Mouse (Mus musculus) splenic B cell, adult 2 months (primary cell): Measurements from ENCODE around the gene Flrt1.
"Not testable (repeated sequence)": the region's sequence is repeated elsewhere in the genome, so short reads cannot be mapped to it uniquely, and the experiment has no call there.

Experiments
- DNase-seq: peaks from one replicate; pipeline ENCODE4 v3.0.0-alpha.2; 2011; ENCODE audit warnings: low read depth, low spot score
- H3K27me3 ChIP-seq: 2 replicates; pipeline ENCODE4 v1.6.1; 2012; ENCODE audit warnings: mild to moderate bottlenecking, low read length, moderate library complexity, mixed read lengths; ENCODE audit not compliant: control insufficient read depth, poor library complexity, insufficient read depth, severe bottlenecking
- H3K36me3 ChIP-seq: 2 replicates; pipeline ENCODE4 v1.6.1; 2012; ENCODE audit warnings: mild to moderate bottlenecking, low read length, moderate library complexity, mixed read lengths; ENCODE audit not compliant: control insufficient read depth, poor library complexity, insufficient read depth, severe bottlenecking

The Flrt1 gene

DNA sequence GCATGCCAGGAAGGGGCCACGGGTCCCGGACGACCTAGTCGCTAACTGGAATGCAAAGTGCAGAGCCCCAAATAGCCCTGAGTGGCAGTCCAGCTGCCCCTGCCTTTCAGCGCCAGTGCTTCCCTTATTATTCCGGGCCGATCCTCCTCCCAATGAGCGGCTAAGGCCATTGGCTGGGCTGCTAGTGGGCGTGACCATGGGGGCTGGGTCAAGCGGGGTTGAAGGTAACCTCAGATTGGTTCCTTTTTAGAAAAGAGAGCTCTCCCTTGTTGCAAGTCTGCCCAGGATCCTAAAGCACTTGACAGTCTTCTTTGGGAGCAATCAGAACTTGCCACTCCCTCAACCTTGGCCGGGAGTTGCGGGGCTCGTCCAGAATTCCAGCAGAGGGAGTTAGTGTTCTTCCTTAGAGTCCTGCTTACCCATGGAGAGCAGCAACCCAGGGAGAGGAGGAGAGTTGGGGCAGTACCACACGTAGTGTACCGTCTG is 47.8 kb downstream of the Flrt1 start:
- Histone ChIP-seq H3K36me3 (no peaks in the 10 kb centered on the region), H3K27me3 (no peaks in the 10 kb centered on the region)
- peak; percentile 85 for DNase-seq

- no peaks in the 10 kb centered on the region for H3K27me3 ChIP-seq
- DNase-seq: peak; percentile 23
These were observed 48.3 kb downstream of the Flrt1 start for GRCm38 (mm10) chr19:7057126-7057721.

GRCm38 (mm10) chr19:7056248-7057087 is 49.1 kb downstream of the Flrt1 start, which contains the start of gene Macrod1:
Gene Macrod1 (plus strand): TSS chr19:7056810.
- Histone ChIP-seq H3K36me3 (no peaks in the 10 kb centered on the region), H3K27me3 (no peaks in the 10 kb centered on the region)
- peak; percentile 82 for DNase-seq

More at GRCm38 (mm10) chr19:7057126-7057721, 48.3 kb downstream of the Flrt1 start:
- H3K36me3 ChIP-seq: no peaks in the 10 kb centered on the region

GRCm38 (mm10) chr19:7055173-7055572 is 50.4 kb downstream of the Flrt1 start:
- Histone ChIP-seq H3K36me3 (no peaks in the 10 kb centered on the region), H3K27me3 (no peaks in the 10 kb centered on the region)
- DNase-seq: no peak

DNA sequence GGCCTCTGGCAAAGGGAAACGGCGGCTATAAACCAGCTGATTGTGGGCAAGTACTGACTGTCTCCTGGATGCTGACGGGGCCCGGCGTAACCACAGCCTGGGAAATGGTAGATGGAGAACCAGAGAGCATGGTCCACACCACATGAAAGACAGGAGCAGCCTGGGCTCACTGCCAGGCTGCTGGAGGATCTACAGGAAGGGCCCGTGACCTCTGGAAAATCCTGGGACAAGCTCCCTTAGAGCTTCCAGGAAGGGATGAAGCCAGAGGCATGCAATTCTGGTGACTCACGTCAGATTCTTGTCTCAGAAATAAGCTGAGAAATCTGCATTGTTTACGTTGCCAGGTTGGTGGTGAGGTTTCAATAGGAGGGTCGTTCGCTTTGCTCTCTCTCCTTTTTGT is 50.8 kb downstream of the Flrt1 start:
- DNase-seq: no peak
- Histone ChIP-seq H3K36me3 (no peaks in the 10 kb centered on the region), H3K27me3 (no peaks in the 10 kb centered on the region)

DNA sequence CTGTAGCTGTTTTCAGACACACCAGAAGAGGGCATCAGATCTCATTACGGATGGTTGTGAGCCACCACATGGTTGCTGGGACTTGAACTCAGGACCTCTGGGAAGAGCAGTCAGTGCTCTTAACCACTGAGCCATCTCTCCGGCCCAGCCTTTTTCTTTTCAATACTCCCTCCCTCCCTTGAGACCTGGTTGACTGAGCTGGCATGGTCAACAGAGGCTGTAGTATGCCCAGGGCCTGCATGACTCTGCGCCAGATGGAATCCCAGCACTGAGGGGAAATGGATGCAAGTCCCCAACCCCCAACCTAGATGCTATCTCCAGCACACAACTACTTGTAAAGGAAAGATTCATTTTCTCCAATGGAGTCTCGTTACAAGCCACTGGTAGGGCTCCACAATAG is 52.1 kb downstream of the Flrt1 start:
- H3K27me3 ChIP-seq, H3K36me3 ChIP-seq, DNase-seq: not testable (repeated sequence)

- no peak for DNase-seq
- H3K27me3 ChIP-seq: no peaks in the 10 kb centered on the region
- no peaks in the 10 kb centered on the region for H3K36me3 ChIP-seq
These were observed 60.8 kb downstream of the Flrt1 start for GRCm38 (mm10) chr19:7044706-7045105.

DNA sequence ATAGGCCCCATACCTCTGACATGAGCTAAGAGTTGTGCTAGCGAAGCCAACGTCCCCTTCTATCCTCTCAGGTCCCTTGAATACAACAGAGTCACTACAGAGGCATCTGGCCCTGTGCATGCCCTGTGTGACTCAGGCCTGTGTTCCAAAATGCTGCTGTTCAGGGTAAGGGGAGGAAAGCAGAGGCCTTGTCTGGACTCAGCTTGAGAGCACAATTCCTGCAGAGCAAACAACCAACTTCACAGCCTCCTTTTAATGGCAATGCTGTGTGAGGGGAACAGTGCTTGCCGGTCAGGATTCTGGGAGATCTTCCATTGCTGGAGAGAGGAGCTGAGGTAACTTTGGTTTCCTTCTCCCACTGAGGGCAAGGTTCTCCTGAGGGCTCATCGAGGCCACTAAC is 61.2 kb downstream of the Flrt1 start:
- Histone ChIP-seq H3K27me3 (no peaks in the 10 kb centered on the region), H3K36me3 (no peaks in the 10 kb centered on the region)
- DNase-seq: no peak
